Mouse (Mus musculus): ENCODE data around the gene Fam102a. TPM values are rescaled to one million over a fixed set of nuclear protein-coding genes. Genes with fewer than 3 reads are reported as not detected.

The Fam102a gene
- polyA plus RNA-seq, 1 experiment from 2014 or later, result 4.8 TPM

- no peaks in the 10 kb centered on the region for H3K27me3 ChIP-seq
- H3K36me3 ChIP-seq, result no peaks in the 10 kb centered on the region
- peak; percentile 41; the same call in 1 of the 2 replicates for ATAC-seq (replicated peaks; ENCODE audit: insufficient number of reproducible peaks, insufficient read depth, low FRiP score, low read depth)
- no peak overlapping the region for H3K9ac ChIP-seq
- WGBS, result 74% methylated on average over 4 of the region's 4 CpGs
- no peak overlapping the region for H3K4me3 ChIP-seq
- H3K4me1 ChIP-seq (replicated peaks), result peaks cover 6% of the 10 kb centered on the region
- no peaks in the 10 kb centered on the region for H3K9me3 ChIP-seq (replicated peaks)
- no peak overlapping the region for H3K27ac ChIP-seq
- no peak overlapping the region for H3K4me2 ChIP-seq
Measured at GRCm38 (mm10) chr2:32499365-32499764, 35.8 kb upstream of the Fam102a start.

- Histone ChIP-seq H3K9ac (no peak overlapping the region), H3K9me3 (replicated peaks) (no peaks in the 10 kb centered on the region), H3K4me2 (no peak overlapping the region), H3K4me1 (replicated peaks) (no peaks in the 10 kb centered on the region; the same call in 1 of the 2 replicates), H3K36me3 (no peaks in the 10 kb centered on the region), H3K27ac (no peak overlapping the region), H3K4me3 (no peak overlapping the region), H3K27me3 (no peaks in the 10 kb centered on the region)
- 74% methylated on average over 5 of the region's 5 CpGs for WGBS
- ATAC-seq (replicated peaks; ENCODE audit: insufficient number of reproducible peaks, insufficient read depth, low FRiP score, low read depth), result no peak
Measured at GRCm38 (mm10) chr2:32500461-32500860, 34.7 kb upstream of the Fam102a start.

- no peak for ATAC-seq (replicated peaks; ENCODE audit: insufficient number of reproducible peaks, insufficient read depth, low FRiP score, low read depth)
- Histone ChIP-seq H3K27ac (no peak overlapping the region), H3K27me3 (no peaks in the 10 kb centered on the region), H3K4me2 (no peak overlapping the region), H3K4me3 (no peak overlapping the region), H3K4me1 (replicated peaks) (no peaks in the 10 kb centered on the region; the same call in 1 of the 2 replicates), H3K36me3 (no peaks in the 10 kb centered on the region), H3K9me3 (replicated peaks) (no peaks in the 10 kb centered on the region), H3K9ac (no peak overlapping the region)
- 67% methylated on average over 5 of the region's 5 CpGs for WGBS
Measured at GRCm38 (mm10) chr2:32501754-32502324, 33.3 kb upstream of the Fam102a start.

- Histone ChIP-seq H3K4me2 (no peak overlapping the region), H3K9ac (no peak overlapping the region), H3K9me3 (replicated peaks) (no peaks in the 10 kb centered on the region), H3K36me3 (no peaks in the 10 kb centered on the region), H3K27ac (no peak overlapping the region), H3K4me3 (no peak overlapping the region), H3K4me1 (replicated peaks) (peaks cover 6% of the 10 kb centered on the region), H3K27me3 (no peaks in the 10 kb centered on the region)
- no peak for ATAC-seq (replicated peaks; ENCODE audit: insufficient number of reproducible peaks, insufficient read depth, low FRiP score, low read depth)
- WGBS, result 83% methylated on average over 12 of the region's 12 CpGs
Measured at GRCm38 (mm10) chr2:32502843-32503242, 32.3 kb upstream of the Fam102a start.

- WGBS, result 42% methylated on average over 3 of the region's 3 CpGs
- H3K27ac ChIP-seq, result no peak overlapping the region
Measured at GRCm38 (mm10) chr2:32503588-32503987, 31.5 kb upstream of the Fam102a start.

GRCm38 (mm10) chr2:32505536-32505935 is 29.6 kb upstream of the Fam102a start:
- no peak for ATAC-seq (replicated peaks; ENCODE audit: insufficient number of reproducible peaks, insufficient read depth, low FRiP score, low read depth)
- H3K27me3 ChIP-seq, result no peaks in the 10 kb centered on the region
- H3K4me1 ChIP-seq (replicated peaks), result peaks cover 15% of the 10 kb centered on the region
- WGBS, result 93% methylated on average over 2 of the region's 2 CpGs
- H3K36me3 ChIP-seq, result no peaks in the 10 kb centered on the region
- no peaks in the 10 kb centered on the region for H3K9me3 ChIP-seq (replicated peaks)
- H3K4me2 ChIP-seq, result no peak overlapping the region
- H3K9ac ChIP-seq, result no peak overlapping the region
- H3K27ac ChIP-seq, result no peak overlapping the region
- H3K4me3 ChIP-seq, result no peak overlapping the region

More at GRCm38 (mm10) chr2:32503588-32503987, 31.5 kb upstream of the Fam102a start:
- H3K4me1 ChIP-seq (replicated peaks), result peaks cover 6% of the 10 kb centered on the region
- H3K4me3 ChIP-seq, result no peak overlapping the region
- H3K36me3 ChIP-seq, result no peaks in the 10 kb centered on the region
- no peaks in the 10 kb centered on the region for H3K27me3 ChIP-seq
- no peak overlapping the region for H3K4me2 ChIP-seq
- no peak overlapping the region for H3K9ac ChIP-seq
- H3K9me3 ChIP-seq (replicated peaks), result no peaks in the 10 kb centered on the region
- no peak for ATAC-seq (replicated peaks; ENCODE audit: insufficient number of reproducible peaks, insufficient read depth, low FRiP score, low read depth)

GRCm38 (mm10) chr2:32506673-32507668 is 28.2 kb upstream of the Fam102a start:
- Histone ChIP-seq H3K36me3 (no peaks in the 10 kb centered on the region), H3K4me1 (replicated peaks) (peaks cover 15% of the 10 kb centered on the region), H3K9ac (no peak overlapping the region), H3K9me3 (replicated peaks) (no peaks in the 10 kb centered on the region), H3K4me3 (no peak overlapping the region), H3K27ac (no peak overlapping the region), H3K4me2 (no peak overlapping the region), H3K27me3 (no peaks in the 10 kb centered on the region)
- 55% methylated on average over 22 of the region's 22 CpGs for WGBS
- no peak for ATAC-seq (replicated peaks; ENCODE audit: insufficient number of reproducible peaks, insufficient read depth, low FRiP score, low read depth)

- H3K4me3 ChIP-seq, result no peak overlapping the region
- no peaks in the 10 kb centered on the region for H3K9me3 ChIP-seq (replicated peaks)
- H3K27ac ChIP-seq, result no peak overlapping the region
- WGBS, result 63% methylated on average over 9 of the region's 9 CpGs
- H3K4me2 ChIP-seq, result no peak overlapping the region
- ATAC-seq (replicated peaks; ENCODE audit: insufficient number of reproducible peaks, insufficient read depth, low FRiP score, low read depth), result no peak
- no peaks in the 10 kb centered on the region for H3K36me3 ChIP-seq
- no peaks in the 10 kb centered on the region for H3K27me3 ChIP-seq
- no peak overlapping the region for H3K9ac ChIP-seq
- peaks cover 15% of the 10 kb centered on the region for H3K4me1 ChIP-seq (replicated peaks)
Measured at GRCm38 (mm10) chr2:32507906-32508305, 27.2 kb upstream of the Fam102a start.

- WGBS, result 15% methylated on average over 4 of the region's 4 CpGs
- H3K27ac ChIP-seq, result peak overlapping the region; percentile 66
- no peak overlapping the region for H3K4me3 ChIP-seq
- H3K36me3 ChIP-seq, result no peaks in the 10 kb centered on the region
- no peak overlapping the region for H3K9ac ChIP-seq
- peaks cover 16% of the 10 kb centered on the region for H3K4me1 ChIP-seq (replicated peaks)
- H3K4me2 ChIP-seq, result no peak overlapping the region
- no peaks in the 10 kb centered on the region for H3K9me3 ChIP-seq (replicated peaks)
- no peaks in the 10 kb centered on the region for H3K27me3 ChIP-seq
- peak; percentile 38; the same call in 1 of the 2 replicates for ATAC-seq (replicated peaks; ENCODE audit: insufficient number of reproducible peaks, insufficient read depth, low FRiP score, low read depth)
Measured at GRCm38 (mm10) chr2:32509287-32509686, 25.8 kb upstream of the Fam102a start.

GRCm38 (mm10) chr2:32509896-32510295 is 25.2 kb upstream of the Fam102a start:
- H3K4me1 ChIP-seq (replicated peaks), result peaks cover 19% of the 10 kb centered on the region
- peak overlapping the region; percentile 66 for H3K27ac ChIP-seq
- WGBS, result 51% methylated on average over 8 of the region's 8 CpGs
- no peak overlapping the region for H3K4me2 ChIP-seq
- ATAC-seq (replicated peaks; ENCODE audit: insufficient number of reproducible peaks, insufficient read depth, low FRiP score, low read depth), result peak; percentile 52; the same call in 1 of the 2 replicates
- H3K27me3 ChIP-seq, result no peaks in the 10 kb centered on the region
- no peak overlapping the region for H3K9ac ChIP-seq
- H3K36me3 ChIP-seq, result no peaks in the 10 kb centered on the region
- H3K4me3 ChIP-seq, result no peak overlapping the region
- no peaks in the 10 kb centered on the region for H3K9me3 ChIP-seq (replicated peaks)

- no peaks in the 10 kb centered on the region for H3K36me3 ChIP-seq
- H3K27ac ChIP-seq, result no peak overlapping the region
- 71% methylated on average over 7 of the region's 7 CpGs for WGBS
- no peaks in the 10 kb centered on the region for H3K27me3 ChIP-seq
- ATAC-seq (replicated peaks; ENCODE audit: insufficient number of reproducible peaks, insufficient read depth, low FRiP score, low read depth), result no peak
- no peaks in the 10 kb centered on the region for H3K9me3 ChIP-seq (replicated peaks)
- no peak overlapping the region for H3K4me2 ChIP-seq
- H3K4me1 ChIP-seq (replicated peaks), result peaks cover 13% of the 10 kb centered on the region
- H3K9ac ChIP-seq, result no peak overlapping the region
- no peak overlapping the region for H3K4me3 ChIP-seq
Measured at GRCm38 (mm10) chr2:32512592-32512991, 22.5 kb upstream of the Fam102a start.
